Mouse (Mus musculus): Measurements from ENCODE around the gene Adamts13.

The Adamts13 gene

DNA sequence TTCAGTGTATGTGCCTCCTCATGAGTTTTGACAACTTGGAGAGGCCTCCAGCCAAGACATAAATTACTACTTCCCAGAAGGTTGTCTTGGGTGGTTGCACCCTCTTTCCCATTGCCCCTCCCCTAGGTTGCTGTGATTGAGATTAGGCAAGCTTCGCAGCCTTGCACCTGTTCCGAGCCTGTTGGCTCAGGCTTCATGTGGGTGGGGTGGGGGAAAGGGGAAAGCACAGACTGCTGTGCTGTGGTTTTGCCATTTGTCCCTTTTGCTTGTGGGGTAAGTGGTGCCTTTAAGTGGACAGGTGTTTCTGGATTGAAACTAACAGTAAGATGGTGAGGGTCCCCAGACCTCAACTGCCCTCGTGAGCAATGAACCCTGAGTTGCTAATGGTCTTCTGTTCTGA lies 62.8 kb downstream of the Adamts13 start:
- DNase-seq (ENCODE audit: low spot score in 2 of 2): no peak

DNA sequence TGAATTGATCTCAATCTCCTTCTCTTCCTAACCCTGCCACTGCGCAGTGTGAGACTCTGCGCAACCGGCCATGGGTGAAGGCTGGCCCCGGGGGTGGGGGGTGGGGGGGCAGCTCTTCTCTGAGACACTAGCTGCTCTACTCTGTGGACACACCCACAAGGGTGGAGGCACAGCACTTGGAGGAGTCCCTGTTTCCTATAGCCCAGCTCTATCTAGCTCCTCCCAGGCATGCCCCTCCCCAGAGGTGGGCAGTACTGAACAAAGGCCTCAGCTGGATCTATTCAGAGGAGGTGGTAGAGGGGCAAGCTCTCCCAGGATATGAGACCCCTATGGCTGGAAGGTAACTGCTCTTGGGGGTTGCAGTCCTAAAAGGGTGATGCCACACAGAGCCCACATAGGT lies 63.8 kb downstream of the Adamts13 start:
- no peak for DNase-seq (ENCODE audit: low spot score in 2 of 2)

DNA sequence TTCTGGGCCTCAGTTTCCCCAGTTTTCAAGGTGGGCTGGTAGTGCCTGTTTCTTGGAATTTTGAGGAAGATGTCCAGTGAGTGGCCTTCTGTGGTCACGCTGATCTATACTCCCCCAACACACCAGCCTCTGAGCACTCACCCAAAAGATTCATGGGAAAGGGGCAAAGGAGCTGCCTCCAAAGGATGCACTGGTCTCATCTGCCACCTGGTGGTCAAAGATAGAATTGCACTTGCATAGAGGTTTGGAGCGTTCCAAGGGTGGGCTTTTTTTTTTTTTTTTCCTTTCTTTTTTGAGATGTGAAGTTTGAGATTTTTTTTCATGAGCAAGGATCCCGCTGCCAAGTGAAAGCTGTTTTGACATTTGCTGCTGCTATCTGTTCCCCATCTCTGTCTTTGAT lies 65.4 kb downstream of the Adamts13 start:
- DNase-seq (ENCODE audit: low spot score in 2 of 2): peak in 1 of 2 experiments; percentile 56

DNA sequence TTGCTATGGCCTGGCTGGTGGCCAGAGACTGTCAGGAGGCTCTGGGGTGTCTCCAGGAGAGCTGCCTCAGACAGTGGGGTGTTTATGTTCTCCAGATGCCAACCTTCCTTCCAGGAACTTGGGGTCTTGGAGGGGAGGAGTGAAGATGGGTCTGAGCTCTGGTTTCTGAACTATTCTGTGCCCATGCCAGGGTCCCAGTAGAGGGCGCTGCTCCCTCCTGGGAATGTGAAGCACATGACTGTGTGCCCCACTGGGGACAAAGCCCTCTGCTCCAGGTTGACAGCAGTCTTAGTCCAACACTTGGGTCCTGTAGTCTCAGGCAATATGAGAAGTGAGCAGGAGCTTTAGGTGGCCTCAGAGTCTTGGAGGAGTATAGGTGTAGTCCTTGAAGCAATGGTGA lies 66.1 kb downstream of the Adamts13 start:
- DNase-seq (ENCODE audit: low spot score in 2 of 2): no peak

DNA sequence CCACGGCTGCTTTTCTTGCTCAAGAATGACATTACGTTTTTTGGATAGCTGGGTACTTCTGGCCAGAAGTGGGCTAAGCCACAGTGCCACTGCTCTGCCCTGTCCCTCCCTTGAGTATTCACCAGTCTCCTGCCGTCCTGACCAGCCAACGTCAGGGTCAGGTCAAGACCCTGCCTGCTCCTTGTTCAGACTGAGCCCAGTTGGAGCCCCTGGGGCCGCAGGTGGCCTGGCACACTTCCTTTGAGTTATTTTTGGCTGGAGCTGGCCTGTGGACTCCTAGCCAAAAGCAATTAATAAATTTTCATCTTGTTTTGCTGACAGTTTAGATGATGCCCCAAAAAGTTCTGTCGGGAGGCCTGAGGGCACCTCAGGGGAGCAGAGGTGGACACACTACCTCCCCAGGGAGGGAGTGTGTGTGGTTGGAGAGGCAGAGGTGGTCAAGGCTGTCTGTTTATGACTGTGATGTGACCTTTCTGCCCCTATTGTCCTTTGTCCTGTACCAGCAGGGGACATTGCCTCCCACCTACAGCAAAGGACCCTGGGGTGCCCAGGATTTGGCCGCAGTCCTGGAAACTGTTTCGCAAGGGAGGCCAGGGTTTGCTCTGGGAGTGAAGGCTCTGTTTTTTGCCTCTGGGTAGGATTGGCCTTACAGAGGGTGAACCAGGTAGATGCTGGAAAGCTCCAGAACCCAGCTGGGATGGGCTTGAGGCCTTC lies 69.1 kb downstream of the Adamts13 start:
- DNase-seq (ENCODE audit: low spot score in 2 of 2): no peak

DNA sequence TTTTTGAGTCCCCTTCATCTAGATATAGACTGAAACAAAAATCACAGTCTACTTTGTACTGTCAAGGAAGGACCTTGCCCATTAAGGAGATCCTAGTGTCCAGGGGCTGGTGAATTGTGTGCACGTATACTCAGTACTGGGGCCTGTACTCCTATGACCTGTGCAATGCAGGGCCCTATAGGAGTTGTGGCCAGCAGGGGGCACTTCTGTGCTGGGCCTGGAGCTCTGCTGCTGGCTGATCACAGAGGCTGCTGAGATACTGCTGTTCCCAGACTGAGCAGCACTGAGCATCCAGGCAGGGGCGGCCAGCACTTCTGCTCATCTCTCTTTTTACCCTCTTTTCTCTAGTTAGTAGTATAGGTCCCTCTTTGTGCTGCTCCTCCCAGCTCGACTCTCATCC lies 70.2 kb downstream of the Adamts13 start:
- peak; percentile 78 to 80 for DNase-seq (ENCODE audit: low spot score in 2 of 2)

DNA sequence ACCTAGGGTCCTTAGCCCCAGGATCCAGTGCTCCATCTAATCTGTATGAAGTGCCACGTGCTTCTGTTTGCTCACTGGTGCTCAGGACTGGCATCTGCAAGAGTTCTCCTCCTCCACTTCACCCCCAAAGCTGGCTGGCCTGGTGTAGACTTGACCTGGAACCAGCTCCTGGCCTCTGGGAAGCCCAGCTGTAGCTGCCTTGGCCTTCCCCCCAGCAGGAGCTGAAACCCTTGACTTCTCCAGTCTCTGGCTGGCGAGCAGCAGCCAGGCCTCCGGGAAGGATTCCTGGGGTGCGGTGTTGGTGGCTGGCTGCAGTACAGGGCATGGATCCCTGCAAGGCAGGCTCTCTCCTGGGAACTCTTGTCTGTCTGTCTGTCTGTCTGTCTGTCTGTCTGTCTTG lies 71.0 kb downstream of the Adamts13 start:
- peak; percentile 48 to 61 for DNase-seq (ENCODE audit: low spot score in 2 of 2)

DNA sequence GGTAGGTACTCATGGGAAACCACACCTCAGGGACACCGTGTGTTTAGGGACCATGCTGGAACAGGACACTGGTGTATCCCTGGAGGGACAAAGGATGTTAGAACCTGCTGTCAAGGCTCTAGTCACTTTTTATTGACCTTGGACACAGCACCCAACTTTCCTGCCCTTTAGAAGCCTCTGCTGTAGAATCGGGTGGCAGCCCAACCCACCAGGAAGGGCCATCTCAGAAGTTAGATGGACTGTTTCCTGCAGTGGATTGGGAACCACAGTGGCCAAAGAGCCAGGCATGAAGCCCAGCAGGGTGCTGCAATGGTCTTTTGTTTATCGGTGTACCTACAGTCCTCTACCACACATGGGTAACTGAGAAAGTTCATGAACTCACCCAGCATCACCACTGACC lies 71.4 kb downstream of the Adamts13 start:
- DNase-seq (ENCODE audit: low spot score in 2 of 2): peak in 1 of 2 experiments; percentile 36

DNA sequence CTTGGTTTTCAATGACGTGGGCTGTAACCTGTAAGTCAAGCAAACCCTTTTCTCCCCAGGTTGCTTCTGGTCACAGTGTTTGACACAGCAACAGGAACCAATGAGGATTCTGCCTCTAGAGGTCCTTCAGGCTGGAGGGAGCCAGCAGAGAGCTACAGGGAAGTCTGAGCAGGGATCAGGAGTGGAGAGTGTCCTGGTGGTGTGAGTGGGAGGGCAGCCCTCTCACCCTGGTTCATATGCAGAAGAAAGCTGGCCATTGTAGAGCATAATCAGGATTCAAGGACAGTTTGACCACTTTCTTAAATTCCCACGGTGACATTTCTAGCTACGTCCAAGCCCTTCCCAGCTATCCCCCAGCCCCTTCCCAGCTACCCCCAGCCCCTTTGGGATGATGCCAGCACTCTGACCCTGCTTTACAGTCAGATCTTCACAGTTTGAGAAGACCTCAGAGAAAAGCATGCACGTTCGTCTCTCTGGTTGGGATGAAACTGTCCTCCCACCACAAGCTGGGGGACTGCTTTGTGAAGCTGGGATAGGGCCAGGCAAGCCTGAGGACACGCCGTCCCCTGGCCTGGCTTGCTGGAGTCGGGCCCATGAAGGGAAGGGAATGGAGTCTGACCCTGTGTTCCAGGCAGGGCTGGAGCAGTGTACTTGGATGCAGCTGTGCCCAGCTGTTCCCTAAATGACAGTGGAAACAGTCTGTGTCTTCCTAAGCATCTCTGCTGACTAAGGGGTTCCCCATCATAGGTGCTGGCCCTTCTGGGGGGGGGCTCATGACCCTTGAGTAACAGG lies 73.0 kb downstream of the Adamts13 start:
- peak; percentile 87 to 91 for DNase-seq (ENCODE audit: low spot score in 2 of 2)

DNA sequence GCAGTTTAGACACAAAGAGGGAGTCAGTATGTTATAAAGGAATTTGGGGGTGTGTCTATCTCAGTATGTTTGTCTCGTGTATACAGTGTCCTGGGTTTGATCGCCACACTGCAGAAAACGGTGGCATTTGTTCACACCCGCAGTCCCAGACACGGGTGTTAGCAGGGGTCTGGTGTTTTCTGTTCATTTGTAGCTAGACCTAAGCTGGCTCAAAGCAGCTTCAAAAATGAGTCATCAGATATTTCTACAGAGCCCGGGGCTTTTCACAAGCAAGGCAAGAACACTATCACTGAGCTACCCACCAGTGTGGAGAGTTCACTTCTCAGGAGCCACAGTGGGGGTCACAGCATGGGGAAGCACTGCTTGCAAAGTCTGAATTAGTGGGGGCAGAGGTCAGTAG lies 76.2 kb downstream of the Adamts13 start:
- DNase-seq (ENCODE audit: low spot score in 2 of 2): no peak

DNA sequence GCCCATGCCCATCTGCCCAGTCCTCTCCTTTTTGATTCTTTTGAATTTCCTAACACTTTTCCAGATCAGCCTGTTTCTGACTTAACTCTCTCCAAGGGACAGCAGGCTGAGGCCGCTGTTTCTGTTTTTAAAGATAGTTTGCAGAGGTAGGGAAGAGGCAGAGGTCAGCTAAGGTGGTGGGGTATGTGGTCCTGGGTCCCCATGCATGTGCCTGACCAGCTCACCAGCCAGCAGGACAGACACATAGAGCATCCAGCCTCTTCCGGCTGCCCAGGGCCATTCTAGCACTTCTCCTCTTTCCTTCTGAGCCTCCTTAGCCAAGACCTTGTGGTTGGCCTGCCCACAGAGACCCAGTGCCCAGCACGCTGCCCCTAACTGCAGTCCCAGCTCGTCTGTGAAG lies 85.0 kb downstream of the Adamts13 start:
- DNase-seq (ENCODE audit: low spot score in 2 of 2): no peak

DNA sequence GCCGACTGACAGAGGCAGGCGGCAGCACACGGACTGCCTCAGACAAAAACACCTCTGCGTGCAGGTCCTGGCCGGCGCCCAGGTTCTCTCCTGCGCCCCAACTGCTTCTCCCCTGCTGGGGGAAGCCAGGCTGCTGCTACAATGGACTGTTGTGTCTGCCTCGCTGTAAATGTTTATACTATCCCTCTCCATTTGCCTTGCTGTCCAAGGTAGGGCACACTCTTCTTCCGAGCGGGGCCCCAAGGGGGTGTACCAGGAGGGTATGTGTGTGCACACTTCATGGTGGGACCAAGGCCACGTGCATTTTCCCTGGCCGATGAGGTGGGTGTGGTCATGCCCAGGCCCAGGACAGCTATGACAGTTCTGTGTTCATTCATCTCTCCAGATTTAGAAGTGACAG lies 85.5 kb downstream of the Adamts13 start:
- no peak for DNase-seq (ENCODE audit: low spot score in 2 of 2)

DNA sequence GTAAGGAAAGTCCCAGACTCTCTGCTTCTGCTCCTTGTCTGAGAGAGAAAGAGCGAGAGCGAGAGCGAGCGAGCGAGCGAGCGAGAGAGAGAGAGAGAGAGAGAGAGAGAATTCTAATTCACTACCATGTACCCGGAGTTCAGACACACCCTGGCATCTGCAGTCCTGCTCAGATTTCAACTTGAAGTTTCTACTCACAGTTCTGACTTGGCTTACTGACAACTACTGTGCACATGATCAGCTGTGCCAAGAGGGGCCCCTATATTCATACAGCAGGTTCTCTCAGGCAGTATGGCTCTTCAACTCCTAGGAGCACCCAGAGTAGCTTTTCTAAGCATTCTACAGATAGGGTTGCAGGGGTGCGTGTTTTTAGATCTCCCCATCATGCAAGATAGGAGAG lies 86.0 kb downstream of the Adamts13 start:
- no peak for DNase-seq (ENCODE audit: low spot score in 2 of 2)

Measured in heart, adult 9 months (tissue).